Mouse (Mus musculus) spleen, postnatal 4 days (tissue): ENCODE results near the gene Kcnma1.

Experiments used
- DNase-seq, 2 experiments: peaks; one replicate each; pipeline ENCODE4 v3.0.0; 2022; ENCODE audit warnings: low spot score in 2 of 2

Kcnma1 gene

GRCm38 (mm10) chr14:23451681-23452080 is 562.6 kb downstream of the Kcnma1 start:
- DNase-seq = no peak

- DNase-seq = no peak
Measured at GRCm38 (mm10) chr14:23437467-23437866, 576.8 kb downstream of the Kcnma1 start.

GRCm38 (mm10) chr14:23435861-23436260 is 578.4 kb downstream of the Kcnma1 start:
- DNase-seq = no peak

DNA sequence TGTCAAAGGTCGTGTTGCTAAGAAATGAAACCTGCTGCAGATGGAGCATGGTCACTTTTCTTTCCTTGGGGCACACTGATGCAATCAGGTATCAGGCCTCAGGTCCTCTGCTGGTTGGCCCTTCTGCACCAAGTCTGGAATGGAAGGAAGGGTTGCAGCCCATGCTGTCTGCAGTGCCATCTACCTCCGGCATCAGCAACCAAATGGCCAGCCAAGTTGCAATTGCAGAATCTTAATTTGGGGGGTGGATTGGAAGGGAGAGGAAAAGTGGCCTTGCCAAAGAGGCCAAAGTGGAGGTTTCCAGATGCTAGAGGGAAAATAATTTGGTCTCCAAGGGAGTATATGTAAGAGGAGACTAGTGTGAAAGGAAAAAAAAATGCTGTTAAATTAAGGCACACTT is 584.3 kb downstream of the Kcnma1 start:
- DNase-seq = no peak

DNA sequence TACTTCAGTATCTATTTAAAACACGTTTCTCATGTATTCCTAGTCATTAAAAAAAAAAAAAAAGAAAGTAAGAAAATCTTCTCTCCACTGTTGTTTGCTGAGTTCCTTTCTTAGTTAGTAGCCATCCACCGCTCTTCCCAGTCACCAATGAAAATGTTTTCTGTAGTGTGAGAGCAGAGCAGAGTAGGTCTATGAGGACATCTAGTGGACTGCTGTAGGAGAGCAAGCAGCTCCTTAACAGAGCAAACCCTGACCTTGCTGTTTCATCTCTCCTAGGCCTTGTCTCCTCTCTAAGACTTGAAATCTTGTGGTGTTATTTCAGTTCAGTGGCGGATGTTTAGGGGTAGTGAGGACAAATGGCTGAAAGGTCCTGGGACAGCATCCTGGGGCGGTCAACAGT is 585.2 kb downstream of the Kcnma1 start:
- DNase-seq = no peak

GRCm38 (mm10) chr14:23422481-23423040 is 591.7 kb downstream of the Kcnma1 start:
- no peak for DNase-seq

GRCm38 (mm10) chr14:23418955-23419354 is 595.3 kb downstream of the Kcnma1 start:
- no peak for DNase-seq

DNA sequence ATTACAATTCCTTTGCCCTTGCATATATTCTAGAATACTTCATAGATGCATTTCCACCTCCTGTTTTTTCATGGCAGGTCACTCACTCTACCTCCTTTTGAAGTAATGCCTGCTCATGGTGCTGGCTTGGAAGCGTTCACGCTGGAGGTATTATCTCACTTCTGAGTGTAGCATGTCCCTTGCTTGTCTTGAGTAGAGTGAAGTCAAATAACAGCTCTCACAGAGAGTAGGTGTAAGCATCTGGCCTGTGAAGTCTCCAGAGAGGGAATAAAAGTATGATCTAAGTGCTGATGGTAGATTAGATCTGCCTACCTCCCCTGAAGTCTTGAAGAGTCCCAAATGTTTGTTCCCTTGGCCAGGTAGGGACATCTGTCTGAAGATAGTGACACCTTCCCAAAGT is 607.2 kb downstream of the Kcnma1 start:
- no peak for DNase-seq

GRCm38 (mm10) chr14:23400777-23401469 is 613.4 kb downstream of the Kcnma1 start:
- DNase-seq = no peak

GRCm38 (mm10) chr14:23397642-23398041 is 616.6 kb downstream of the Kcnma1 start:
- DNase-seq = no peak

GRCm38 (mm10) chr14:23391566-23391965 is 622.7 kb downstream of the Kcnma1 start:
- no peak for DNase-seq

DNA sequence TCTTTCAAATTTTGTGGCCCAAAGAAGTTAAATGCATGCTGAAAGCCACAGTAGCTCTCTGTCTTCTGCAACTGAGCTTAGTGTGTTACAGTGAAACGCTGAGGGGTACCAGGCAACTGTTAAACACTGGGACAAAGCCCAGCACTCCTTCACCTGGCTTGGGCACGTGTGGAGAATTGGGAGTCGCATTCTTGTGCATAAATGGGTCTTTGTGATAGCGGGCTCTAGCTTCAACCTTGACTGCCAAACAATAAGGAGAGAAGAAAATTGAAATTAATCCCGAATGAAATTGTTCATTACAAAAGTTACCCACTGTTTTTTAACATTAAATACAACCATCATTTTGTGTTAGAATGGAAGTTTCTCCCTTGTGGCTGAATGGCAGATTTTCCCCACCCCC is 623.5 kb downstream of the Kcnma1 start:
- no peak for DNase-seq

- DNase-seq = no peak
Measured at GRCm38 (mm10) chr14:23390161-23390560, 624.1 kb downstream of the Kcnma1 start.

DNA sequence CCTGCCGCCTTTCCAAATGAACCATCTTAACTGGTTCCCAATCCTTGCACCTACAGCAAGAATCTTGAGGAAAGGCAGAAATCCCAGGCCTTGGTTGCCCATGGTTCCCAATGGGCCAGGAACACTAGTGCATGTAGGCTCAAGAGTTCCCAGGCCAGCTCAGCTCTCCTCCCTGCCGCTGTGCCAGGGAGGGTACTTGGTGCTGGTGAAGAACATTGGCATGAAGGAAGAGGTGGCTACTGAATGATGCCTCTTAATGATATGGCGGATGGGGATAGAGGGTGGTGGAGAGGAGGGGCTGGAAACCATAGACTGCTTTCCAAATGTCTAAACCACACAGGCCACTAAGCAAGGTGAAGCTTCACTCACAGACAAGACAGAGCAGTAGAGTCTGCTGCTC is 627.5 kb downstream of the Kcnma1 start:
- DNase-seq = no peak

DNA sequence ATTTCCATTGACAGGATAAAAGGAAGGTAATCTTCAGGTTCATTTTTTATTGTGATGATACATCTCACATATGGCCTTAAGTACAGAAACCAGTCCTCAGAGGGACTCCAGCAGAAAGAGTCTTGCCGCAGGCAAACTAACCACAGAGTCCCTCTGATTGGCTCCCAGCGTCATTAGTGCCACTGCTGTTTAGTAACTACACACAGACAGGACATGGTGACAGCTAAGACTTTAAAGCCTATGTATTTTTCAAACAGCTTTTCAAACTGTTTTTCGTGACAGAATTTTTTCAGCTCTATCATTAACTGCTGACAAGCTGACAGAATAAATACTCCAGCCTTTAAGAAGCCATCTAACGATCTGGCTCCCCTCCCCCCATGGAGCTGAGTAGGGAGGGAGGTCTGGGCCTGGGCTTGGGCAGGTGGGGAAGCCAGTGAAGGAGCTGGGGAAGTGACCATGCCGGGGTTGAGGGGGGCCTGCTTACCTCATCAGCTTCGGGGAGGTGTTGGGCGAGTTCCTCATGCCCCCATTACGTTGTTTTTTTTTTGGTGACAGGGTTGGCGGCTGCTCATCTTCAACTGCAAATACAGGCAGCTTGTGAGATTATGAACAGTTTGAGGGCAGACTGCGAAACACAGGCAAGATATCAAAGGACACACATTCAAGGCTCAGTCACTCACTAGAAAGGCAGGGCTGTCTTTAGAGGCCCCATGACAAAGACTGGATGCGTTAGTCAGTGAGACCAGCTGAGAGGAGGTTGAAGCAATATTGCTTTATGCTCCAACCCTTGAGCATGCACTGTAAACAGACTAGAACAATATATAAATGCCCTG is 628.3 kb downstream of the Kcnma1 start:
- no peak for DNase-seq

DNA sequence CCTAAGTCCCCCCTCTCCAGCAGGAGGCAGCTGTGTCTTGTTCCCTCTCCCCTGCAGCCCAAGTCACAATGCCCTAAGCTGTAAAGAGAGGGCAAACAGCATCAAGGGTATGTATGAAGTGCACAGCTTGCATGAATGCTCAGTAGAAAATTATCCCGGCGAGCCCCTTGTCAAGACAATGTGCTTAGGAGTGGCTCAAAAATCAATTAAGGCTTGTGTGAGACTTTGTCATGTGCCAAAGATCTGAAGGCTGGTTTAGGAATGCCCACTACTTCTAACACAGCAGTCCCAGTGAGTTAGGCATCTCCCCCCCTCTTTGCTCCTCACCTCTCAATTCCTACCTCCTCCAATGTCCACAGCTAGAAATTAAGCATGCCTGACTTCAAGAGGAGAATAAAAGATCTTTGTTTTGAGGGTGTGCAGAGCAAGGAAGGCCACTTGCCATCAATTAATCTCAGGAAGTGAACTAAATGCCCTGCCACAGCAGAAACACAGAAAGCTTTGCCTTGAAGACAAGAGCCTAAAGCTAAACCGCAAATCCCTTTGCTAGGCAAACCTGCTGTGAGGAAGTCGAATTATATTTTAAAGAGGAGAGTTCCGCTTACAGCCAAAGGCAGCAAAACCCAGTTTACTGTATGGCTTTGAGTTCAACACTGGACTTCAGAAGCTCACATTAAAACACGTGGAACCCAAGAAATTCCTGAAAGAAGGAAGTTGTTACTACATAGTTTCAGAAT is 635.8 kb downstream of the Kcnma1 start:
- DNase-seq = no peak

GRCm38 (mm10) chr14:23372021-23372420 is 642.3 kb downstream of the Kcnma1 start:
- no peak for DNase-seq

DNA sequence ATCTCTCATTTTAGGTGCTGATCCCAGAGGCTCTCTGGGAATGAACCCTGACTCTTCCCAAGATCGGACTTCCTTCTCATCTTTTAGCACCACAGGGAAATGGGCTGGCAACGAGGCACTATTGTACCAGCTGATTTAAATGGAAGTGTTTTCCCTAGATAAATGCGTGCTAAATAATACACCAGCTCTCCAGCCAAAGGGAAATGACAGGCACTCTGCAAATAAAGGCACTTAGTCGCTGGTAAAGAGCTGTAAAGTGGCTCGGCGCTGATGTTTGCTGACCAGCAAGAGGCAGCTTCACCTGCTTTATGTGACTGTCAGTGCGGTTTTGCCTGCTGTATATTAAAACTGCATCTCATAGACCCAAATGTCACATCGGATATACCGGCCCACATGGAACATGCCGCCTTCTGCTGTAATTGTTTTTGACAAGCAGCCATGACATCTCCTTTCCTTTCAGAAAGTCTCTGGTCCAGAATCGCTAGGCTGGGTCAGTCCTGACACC is 653.7 kb downstream of the Kcnma1 start:
- no peak for DNase-seq

DNA sequence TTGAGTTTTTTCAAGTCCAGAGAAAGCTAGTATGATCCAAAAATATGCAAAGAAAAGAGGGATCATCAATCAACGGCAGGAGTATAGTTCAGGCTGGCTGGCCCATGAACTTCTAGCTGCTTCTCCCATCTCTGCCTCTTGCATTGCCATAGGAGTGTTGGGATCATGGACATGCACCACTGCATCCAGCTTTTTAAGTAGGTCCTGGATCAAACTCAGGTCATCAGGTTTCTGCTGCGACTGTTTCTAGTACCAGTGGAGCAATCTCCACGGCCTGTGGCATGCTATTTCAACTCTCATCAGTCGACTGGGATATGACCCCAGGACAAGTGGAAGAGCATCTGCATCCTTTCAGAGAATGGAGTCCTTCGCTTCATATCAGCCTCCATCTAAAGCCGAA is 655.5 kb downstream of the Kcnma1 start:
- DNase-seq = no peak

DNA sequence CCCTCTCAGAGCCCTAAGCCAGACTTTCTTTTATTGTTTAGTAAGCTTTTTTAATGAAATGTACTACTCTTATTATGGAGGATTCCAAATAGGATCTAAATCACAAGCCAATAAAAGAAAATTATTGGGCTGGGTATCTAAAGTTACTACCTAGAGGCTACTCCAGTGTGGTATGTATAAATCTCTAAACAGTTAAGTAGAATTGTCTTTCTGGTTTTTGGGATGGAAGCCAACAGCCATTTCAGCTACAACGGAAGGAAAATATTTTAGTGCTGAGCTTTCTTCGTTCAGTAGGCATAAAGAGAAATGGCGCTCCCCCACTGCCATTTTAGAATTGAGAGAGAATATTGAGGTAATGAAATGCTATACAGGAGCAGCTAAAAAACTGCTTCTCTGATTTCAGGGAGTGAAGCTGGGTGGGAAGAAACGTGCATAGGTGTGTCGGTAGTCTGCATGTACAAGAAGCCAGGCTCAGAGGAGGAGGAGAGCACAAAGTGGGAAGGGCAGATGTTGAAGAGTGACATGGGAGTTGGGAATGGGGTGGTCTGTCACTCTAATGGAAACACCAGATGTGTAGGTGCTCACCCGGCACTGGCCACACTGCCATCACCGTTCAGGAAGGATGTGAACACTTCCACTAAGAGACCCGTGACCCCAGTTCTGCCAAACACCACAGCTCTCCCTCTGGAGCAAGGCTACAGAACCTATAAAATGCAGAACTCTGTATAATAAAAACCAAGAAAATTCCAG is 656.6 kb downstream of the Kcnma1 start:
- no peak for DNase-seq

DNA sequence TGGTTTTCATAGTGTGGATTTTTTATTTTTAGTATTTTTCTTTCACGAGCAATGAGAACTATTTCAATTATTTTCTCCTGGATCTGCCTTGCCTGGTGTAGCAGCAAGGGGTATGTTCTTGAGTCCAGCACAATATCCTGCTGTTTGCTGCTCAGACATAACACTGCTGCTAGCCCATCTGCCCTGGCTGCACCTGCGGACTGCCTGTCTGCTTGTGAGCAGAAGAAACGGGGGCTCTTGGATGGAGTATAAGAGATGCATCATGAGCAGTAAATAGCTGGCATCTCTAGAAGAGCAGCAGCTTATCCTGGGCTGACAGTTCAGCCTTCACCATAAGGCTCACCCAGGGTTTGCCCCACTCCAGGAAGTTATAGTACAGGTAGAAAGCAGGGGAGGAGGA is 687.5 kb downstream of the Kcnma1 start:
- DNase-seq = no peak
